Mouse (Mus musculus): ENCODE data around the gene Ctcfl. TPM values are rescaled to one million over a fixed set of nuclear protein-coding genes. Genes with fewer than 3 reads are reported as not detected.

Ctcfl gene
- total RNA-seq, 2 experiments from 2014 or later: not detected

GRCm38 (mm10) chr2:173057623-173058022 is 61.7 kb downstream of the Ctcfl start:
- DNase-seq (ENCODE audit: extremely low spot score in 1 of 2, low spot score in 2 of 2): no peak
- intact Hi-C loops (cut with DNase I): no loop called here

- no peak for DNase-seq (ENCODE audit: extremely low spot score in 1 of 2, low spot score in 2 of 2)
- intact Hi-C loops (cut with DNase I): no loop called here
Observed at GRCm38 (mm10) chr2:173056882-173057315, 62.4 kb downstream of the Ctcfl start.

- intact Hi-C loops (cut with DNase I): no loop called here
- DNase-seq (ENCODE audit: extremely low spot score in 1 of 2, low spot score in 2 of 2): no peak
Observed at GRCm38 (mm10) chr2:173056303-173056881, 62.9 kb downstream of the Ctcfl start.

GRCm38 (mm10) chr2:173053846-173054245 is 65.5 kb downstream of the Ctcfl start:
- intact Hi-C loops (cut with DNase I): no loop called here
- DNase-seq (ENCODE audit: extremely low spot score in 1 of 2, low spot score in 2 of 2): no peak

GRCm38 (mm10) chr2:173052881-173053280 is 66.4 kb downstream of the Ctcfl start:
- no peak for DNase-seq (ENCODE audit: extremely low spot score in 1 of 2, low spot score in 2 of 2)
- intact Hi-C loops (cut with DNase I): no loop called here

GRCm38 (mm10) chr2:173050604-173051382 is 68.5 kb downstream of the Ctcfl start:
- DNase-seq (ENCODE audit: extremely low spot score in 1 of 2, low spot score in 2 of 2): no peak
- intact Hi-C loops (cut with DNase I): no loop called here

- DNase-seq (ENCODE audit: extremely low spot score in 1 of 2, low spot score in 2 of 2): no peak
- intact Hi-C loops (cut with DNase I): no loop called here
Observed at GRCm38 (mm10) chr2:173049817-173050216, 69.5 kb downstream of the Ctcfl start.

GRCm38 (mm10) chr2:173049231-173049630 is 70.1 kb downstream of the Ctcfl start:
- intact Hi-C loops (cut with DNase I): no loop called here
- DNase-seq (ENCODE audit: extremely low spot score in 1 of 2, low spot score in 2 of 2): no peak

GRCm38 (mm10) chr2:173048041-173048745 is 71.1 kb downstream of the Ctcfl start:
- DNase-seq (ENCODE audit: extremely low spot score in 1 of 2, low spot score in 2 of 2): no peak
- intact Hi-C loops (cut with DNase I): no loop called here

GRCm38 (mm10) chr2:173047471-173047870 is 71.9 kb downstream of the Ctcfl start:
- intact Hi-C loops (cut with DNase I): no loop called here
- DNase-seq (ENCODE audit: extremely low spot score in 1 of 2, low spot score in 2 of 2): no peak

GRCm38 (mm10) chr2:173046582-173047297 is 72.6 kb downstream of the Ctcfl start:
- intact Hi-C loops (cut with DNase I): no loop called here

GRCm38 (mm10) chr2:173044198-173044970 is 74.9 kb downstream of the Ctcfl start:
- intact Hi-C loops (cut with DNase I): no loop called here
- DNase-seq (ENCODE audit: extremely low spot score in 1 of 2, low spot score in 2 of 2): no peak

More at GRCm38 (mm10) chr2:173046582-173047297, 72.6 kb downstream of the Ctcfl start:
- DNase-seq (ENCODE audit: extremely low spot score in 1 of 2, low spot score in 2 of 2): no peak

Other genes with a start within 250 kb of the Ctcfl start
- gene Bmp7, start 179.2 kb downstream of the Ctcfl start, total RNA-seq (2021): 10 to 100 TPM; 10.3 to 10.7 TPM
- under 1 TPM; 0.39 to 0.49 TPM for gene Spo11, start 141.8 kb downstream of the Ctcfl start, total RNA-seq (2021)
- 10 to 100 TPM; 66.1 to 77.4 TPM for gene Rae1, start 119.4 kb downstream of the Ctcfl start, total RNA-seq (2021)
- 1 to 10 TPM; 2.7 to 2.8 TPM for gene Rbm38, start 99.0 kb downstream of the Ctcfl start, total RNA-seq (2021)
- gene Pck1, start 33.5 kb upstream of the Ctcfl start, total RNA-seq (2021): not detected
- under 1 TPM in 1 of 2 experiments, not detected in 1; 0.12 TPM for gene Zbp1, start 99.4 kb upstream of the Ctcfl start, total RNA-seq (2021)
- gene Pmepa1, start 157.0 kb upstream of the Ctcfl start, total RNA-seq (2021): 10 to 100 TPM; 40.5 to 44.0 TPM